Mouse (Mus musculus): ENCODE results near the gene Hemk1.

DNA sequence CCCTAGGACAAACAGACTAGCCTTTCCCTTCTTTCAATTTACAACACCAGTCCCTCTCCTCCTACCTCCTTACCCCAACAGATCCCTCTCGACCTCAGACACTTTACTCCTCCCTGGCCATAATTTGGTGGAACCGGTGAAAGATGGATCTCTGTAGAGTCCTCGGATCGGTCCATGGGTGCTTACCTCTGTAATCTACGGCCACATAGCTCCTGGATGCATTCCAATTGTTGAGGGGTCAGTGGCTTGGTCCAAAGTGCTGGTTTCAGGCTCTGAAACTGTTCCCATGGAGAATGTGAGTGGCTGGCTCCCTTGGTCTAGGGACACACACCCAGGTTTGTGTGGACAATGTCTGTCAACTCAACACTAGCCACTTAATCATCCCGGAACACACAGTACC, 1.8 kb downstream of the Hemk1 start:
- TF ChIP-seq CTCF (IDR thresholded peaks at IDR 0.05; ENCODE audit: extremely low read depth, insufficient read length, insufficient replicate concordance, low read depth, low read length) (no peak), POLR2A (IDR thresholded peaks at IDR 0.05; ENCODE audit: low read depth, low read length) (no peak)
